Comparison of ENCODE assay signal across 22 mouse cellular contexts in the genomic region with DNA sequence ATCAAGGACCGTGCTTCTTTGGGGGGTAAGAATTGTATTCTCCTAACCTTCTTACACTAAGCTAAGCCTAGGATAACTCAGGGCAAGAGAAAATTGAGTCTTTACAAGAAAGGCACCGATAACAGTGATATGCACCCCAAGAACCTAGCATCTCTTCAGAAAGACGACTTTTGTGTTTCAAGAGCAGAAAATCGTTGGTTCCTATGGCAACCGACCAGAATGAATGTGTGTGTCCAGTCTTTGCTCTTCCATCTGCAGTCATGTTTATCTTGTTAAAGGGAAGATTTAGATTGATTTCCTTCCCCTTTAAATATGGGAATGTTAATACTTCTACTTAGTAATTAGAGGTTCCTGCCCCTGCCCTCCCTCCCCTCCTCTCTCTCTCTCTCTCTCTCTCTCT. TPM values are rescaled to one million over a fixed set of nuclear protein-coding genes. Genes with fewer than 3 reads are reported as not detected.
DNase-seq lines count a peak whose midpoint lies in the region; ATAC-seq and TF ChIP-seq lines count a peak whose summit lies in the region.
"Had no signal": no experiment of that assay in that cellular context is flagged by ENCODE, and none has a peak within 500 bp of the region (broad histone marks: within the 10 kb centered on the region; RNA-seq: fewer than 3 reads in every experiment).

No protein-coding gene starts in this region.

- no peak for DNase-seq in liver, postnatal 0 days
- peak; percentile 77 for DNase-seq in brain, embryonic 14.5 days (ENCODE audit: low read depth)
- DNase-seq in gastrocnemius, postnatal 4 days (ENCODE audit: low spot score in 2 of 2): no peak
- DNase-seq: adrenal gland, postnatal 25 days; cerebellum, postnatal 25 days; heart, postnatal 36 days; kidney, adult 11 months; kidney, postnatal 10 days; lung, adult 2 months; lung, postnatal 4 days; thymus, postnatal 4 days had no signal

- TF ChIP-seq CTCF in liver, postnatal 0 days (IDR thresholded peaks at IDR 0.05; ENCODE audit: low read depth): no peak
- TF ChIP-seq CTCF in brain, embryonic 14.5 days (IDR thresholded peaks at IDR 0.05; ENCODE audit: borderline replicate concordance, extremely low read depth, insufficient read depth, insufficient read length): no peak

- no peak for TF ChIP-seq POLR2A in brain, embryonic 14.5 days (IDR thresholded peaks at IDR 0.05; ENCODE audit: borderline replicate concordance, extremely low read depth, insufficient read depth, insufficient read length, poor library complexity, severe bottlenecking)

- no peak overlapping the region for H3K4me3 ChIP-seq in liver, embryonic 12.5 days
- no peak overlapping the region for H3K4me3 ChIP-seq in liver, postnatal 0 days (ENCODE audit: low read depth, low read length)
- H3K4me3 ChIP-seq in hindbrain, embryonic 12.5 days: no peak overlapping the region
- H3K4me3 ChIP-seq in midbrain, embryonic 13.5 days (replicated peaks): no peak overlapping the region
- H3K4me3 ChIP-seq: embryonic facial prominence, embryonic 10.5 days; erythroblast, embryonic 14.5 days; heart, embryonic 12.5 days; left cerebral cortex, adult 2 months; limb, embryonic 10.5 days had no signal

- no peak for ATAC-seq in liver, embryonic 12.5 days
- ATAC-seq in liver, postnatal 0 days: no peak
- 0 out of 2 replicates have a peak, but pooled peaks have one; percentile 17 for ATAC-seq in hindbrain, embryonic 12.5 days (ENCODE audit: low FRiP score)
- no peak; the same call in 1 of the 2 replicates for ATAC-seq in midbrain, embryonic 13.5 days
- ATAC-seq in erythroid progenitor cell, adult 5-6 weeks (replicated peaks; ENCODE audit: low FRiP score, poor library complexity, severe bottlenecking): no peak
- ATAC-seq in cerebellum, adult (ENCODE audit: insufficient number of reproducible peaks, low FRiP score, low TSS enrichment): no peak
- ATAC-seq: activated CD4-positive, CD25-positive, alpha-beta regulatory T cell, adult 4 months had no signal

- H3K27me3 ChIP-seq in liver, embryonic 12.5 days (replicated peaks): no peaks in the 10 kb centered on the region
- no peaks in the 10 kb centered on the region for H3K27me3 ChIP-seq in liver, postnatal 0 days (ENCODE audit: insufficient read depth, low read length)
- no peaks in the 10 kb centered on the region for H3K27me3 ChIP-seq in hindbrain, embryonic 12.5 days
- no peaks in the 10 kb centered on the region for H3K27me3 ChIP-seq in midbrain, embryonic 13.5 days
- H3K27me3 ChIP-seq: heart, embryonic 12.5 days had no signal

- no peak for TF ChIP-seq EP300 in liver, postnatal 0 days (IDR thresholded peaks at IDR 0.05; ENCODE audit: low read depth)

- H3K36me3 ChIP-seq in liver, embryonic 12.5 days: no peaks in the 10 kb centered on the region
- no peaks in the 10 kb centered on the region for H3K36me3 ChIP-seq in liver, postnatal 0 days (replicated peaks; ENCODE audit: insufficient read depth, low read length)
- peaks cover 12% of the 10 kb centered on the region for H3K36me3 ChIP-seq in hindbrain, embryonic 12.5 days
- H3K36me3 ChIP-seq in midbrain, embryonic 13.5 days: peaks cover 17% of the 10 kb centered on the region; the same call in 1 of the 2 replicates
- H3K36me3 ChIP-seq: heart, embryonic 12.5 days had no signal

- H3K4me2 ChIP-seq in liver, embryonic 12.5 days: no peak overlapping the region
- no peak overlapping the region for H3K4me2 ChIP-seq in liver, postnatal 0 days (ENCODE audit: low read depth, low read length)
- H3K4me2 ChIP-seq in hindbrain, embryonic 12.5 days (replicated peaks): no peak overlapping the region
- no peak overlapping the region for H3K4me2 ChIP-seq in midbrain, embryonic 13.5 days (replicated peaks)
- H3K4me2 ChIP-seq: heart, embryonic 12.5 days had no signal

- H3K9ac ChIP-seq in liver, embryonic 12.5 days: no peak overlapping the region
- H3K9ac ChIP-seq in liver, postnatal 0 days (replicated peaks): no peak overlapping the region
- no peak overlapping the region for H3K9ac ChIP-seq in hindbrain, embryonic 12.5 days
- no peak overlapping the region for H3K9ac ChIP-seq in midbrain, embryonic 13.5 days (replicated peaks)
- H3K9ac ChIP-seq: heart, embryonic 12.5 days had no signal

- 74% methylated on average over 5 of the region's 5 CpGs for WGBS in liver, embryonic 12.5 days (ENCODE audit: insufficient replicate concordance)
- 84% methylated on average over 5 of the region's 5 CpGs for WGBS in liver, postnatal 0 days (ENCODE audit: insufficient replicate concordance)
- 46% methylated on average over 5 of the region's 5 CpGs for WGBS in hindbrain, embryonic 12.5 days
- WGBS in midbrain, embryonic 13.5 days: 43% methylated on average over 5 of the region's 5 CpGs

- no peaks in the 10 kb centered on the region for H3K9me3 ChIP-seq in liver, embryonic 12.5 days (replicated peaks)
- no peaks in the 10 kb centered on the region for H3K9me3 ChIP-seq in liver, postnatal 0 days (ENCODE audit: low read length)
- H3K9me3 ChIP-seq in hindbrain, embryonic 12.5 days (replicated peaks): no peaks in the 10 kb centered on the region
- peaks cover 5% of the 10 kb centered on the region for H3K9me3 ChIP-seq in midbrain, embryonic 13.5 days
- H3K9me3 ChIP-seq: limb, embryonic 10.5 days had no signal

- H3K27ac ChIP-seq in liver, embryonic 12.5 days: 0 out of 2 replicates have a peak overlapping the region, but pooled peaks have one; percentile 39
- no peak overlapping the region for H3K27ac ChIP-seq in liver, postnatal 0 days (ENCODE audit: low read depth)
- H3K27ac ChIP-seq in hindbrain, embryonic 12.5 days: peak overlapping the region; percentile 62; the same call in 1 of the 2 replicates
- peak overlapping the region; percentile 64 for H3K27ac ChIP-seq in midbrain, embryonic 13.5 days
- H3K27ac ChIP-seq: embryonic facial prominence, embryonic 10.5 days; left cerebral cortex, adult 2 months; limb, embryonic 10.5 days had no signal

- peaks cover 72% of the 10 kb centered on the region for H3K4me1 ChIP-seq in liver, embryonic 12.5 days
- H3K4me1 ChIP-seq in liver, postnatal 0 days (ENCODE audit: insufficient read depth): peaks cover 15% of the 10 kb centered on the region
- H3K4me1 ChIP-seq in hindbrain, embryonic 12.5 days: peaks cover 29% of the 10 kb centered on the region
- peaks cover 32% of the 10 kb centered on the region for H3K4me1 ChIP-seq in midbrain, embryonic 13.5 days (replicated peaks)
- H3K4me1 ChIP-seq: limb, embryonic 10.5 days had no signal

RNA-seq across cellular contexts. Expression of a gene that starts 27.1 kb away (rescaled TPM):
- 12.2 and 13.9 TPM in 2 replicates for polyA plus RNA-seq in liver, embryonic 12.5 days (2016; fragmentation: Nextera tagmentation; extraction: Ambion mirVana)
- polyA plus RNA-seq in liver, postnatal 0 days (2015; fragmentation: Nextera tagmentation; extraction: Ambion mirVana): 2.5 and 3.9 TPM in 2 replicates
- 86.4 and 122 TPM in 2 replicates for polyA plus RNA-seq in brain, embryonic 14.5 days (2012; rRNA removed)
- polyA plus RNA-seq in hindbrain, embryonic 12.5 days (2016; fragmentation: Nextera tagmentation; extraction: Ambion mirVana): 81.2 and 81.5 TPM in 2 replicates
- polyA plus RNA-seq in midbrain, embryonic 13.5 days (2015; fragmentation: Nextera tagmentation; extraction: Ambion mirVana): 68.9 and 75.2 TPM in 2 replicates
- total RNA-seq in gastrocnemius, postnatal 4 days (2021): 10 to 100 TPM; 17.7 to 20.1 TPM
- 90.1 and 95.5 TPM in 2 replicates for total RNA-seq in erythroid progenitor cell, adult 5-6 weeks (2015; ENCODE audit: low replicate concordance)
- total RNA-seq in erythroid progenitor cell, adult 5-6 weeks (2017; ENCODE audit: low replicate concordance): 69.6 and 91.1 TPM in 2 replicates
